In the genomic region with DNA sequence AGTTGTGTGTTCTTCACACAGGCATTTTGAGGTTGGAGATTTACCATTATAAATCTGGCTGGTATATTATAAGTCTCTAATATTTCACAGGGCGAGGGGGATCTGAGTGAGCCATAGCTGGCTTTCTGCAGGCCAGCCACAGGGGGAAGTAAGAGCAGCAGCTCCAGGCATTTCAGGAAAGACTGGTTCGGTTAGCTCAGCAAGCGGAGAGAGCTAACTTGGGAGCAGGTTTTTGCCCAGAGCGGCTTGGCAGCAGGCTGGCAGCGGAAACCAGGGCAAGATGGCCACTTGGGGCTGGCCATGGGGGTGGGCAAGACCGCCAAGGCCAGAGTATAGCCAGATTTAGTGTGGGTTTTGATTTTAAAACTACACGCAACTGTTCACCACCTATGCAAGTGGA, we compare ENCODE assay signal across 9 mouse cellular contexts. TPM values are rescaled to one million over a fixed set of nuclear protein-coding genes. Genes with fewer than 3 reads are reported as not detected.
DNase-seq lines count a peak whose midpoint lies in the region; ATAC-seq and TF ChIP-seq lines count a peak whose summit lies in the region.
"Had no signal": no experiment of that assay in that cellular context is flagged by ENCODE, and none has a peak within 500 bp of the region (broad histone marks: within the 10 kb centered on the region; RNA-seq: fewer than 3 reads in every experiment).

No protein-coding gene starts in this region.

- no peak for ATAC-seq in kidney, embryonic 16.5 days (ENCODE audit: low FRiP score, low TSS enrichment)
- ATAC-seq in stomach, embryonic 16.5 days (ENCODE audit: insufficient read depth, low FRiP score), result no peak
- ATAC-seq in liver, postnatal 0 days, result no peak
- no peak for ATAC-seq in forebrain, embryonic 16.5 days

- H3K9ac ChIP-seq in kidney, embryonic 16.5 days (replicated peaks; ENCODE audit: low read length), result no peak overlapping the region
- no peak overlapping the region for H3K9ac ChIP-seq in stomach, embryonic 16.5 days (ENCODE audit: low read length)
- no peak overlapping the region for H3K9ac ChIP-seq in liver, postnatal 0 days (replicated peaks)
- no peak overlapping the region for H3K9ac ChIP-seq in forebrain, embryonic 16.5 days (replicated peaks; ENCODE audit: low read depth, low read length)
- H3K9ac ChIP-seq: liver, embryonic 15.5 days had no signal

- H3K9me3 ChIP-seq in kidney, embryonic 16.5 days (ENCODE audit: low read length), result no peaks in the 10 kb centered on the region
- no peaks in the 10 kb centered on the region for H3K9me3 ChIP-seq in stomach, embryonic 16.5 days (replicated peaks; ENCODE audit: control insufficient read depth, low read length)
- H3K9me3 ChIP-seq in liver, postnatal 0 days (ENCODE audit: low read length), result no peaks in the 10 kb centered on the region
- H3K9me3 ChIP-seq in forebrain, embryonic 16.5 days (ENCODE audit: control insufficient read depth, low read length), result no peaks in the 10 kb centered on the region
- H3K9me3 ChIP-seq: liver, embryonic 15.5 days had no signal

- H3K4me1 ChIP-seq in kidney, embryonic 16.5 days (ENCODE audit: insufficient read depth, low read length), result no peaks in the 10 kb centered on the region
- no peaks in the 10 kb centered on the region for H3K4me1 ChIP-seq in stomach, embryonic 16.5 days (ENCODE audit: control insufficient read depth, insufficient read depth, low read length)
- H3K4me1 ChIP-seq in liver, postnatal 0 days (ENCODE audit: insufficient read depth), result peaks cover 11% of the 10 kb centered on the region
- no peaks in the 10 kb centered on the region for H3K4me1 ChIP-seq in forebrain, embryonic 16.5 days (replicated peaks; ENCODE audit: control insufficient read depth, insufficient read depth, low read length)

- peak; percentile 42 for DNase-seq in kidney, adult 11 months
- peak; percentile 60 to 64 for DNase-seq in cerebellum, adult 18-20 months
- DNase-seq in left cerebral cortex, postnatal 14 days (ENCODE audit: low spot score in 2 of 2), result peak; percentile 19 to 33
- DNase-seq in B cell, adult 2 months, result no peak
- no peak for DNase-seq in liver, postnatal 0 days

- no peaks in the 10 kb centered on the region for H3K27me3 ChIP-seq in kidney, embryonic 16.5 days (ENCODE audit: insufficient read depth, low read length)
- no peaks in the 10 kb centered on the region for H3K27me3 ChIP-seq in stomach, embryonic 16.5 days (ENCODE audit: control insufficient read depth, insufficient read depth, low read length)
- H3K27me3 ChIP-seq in liver, postnatal 0 days (ENCODE audit: insufficient read depth, low read length), result no peaks in the 10 kb centered on the region
- H3K27me3 ChIP-seq in forebrain, embryonic 16.5 days (replicated peaks; ENCODE audit: control insufficient read depth, insufficient read depth, low read length), result no peaks in the 10 kb centered on the region
- H3K27me3 ChIP-seq: liver, embryonic 15.5 days had no signal

- H3K4me2 ChIP-seq in kidney, embryonic 16.5 days (replicated peaks; ENCODE audit: low read depth, low read length), result no peak overlapping the region
- H3K4me2 ChIP-seq in stomach, embryonic 16.5 days (ENCODE audit: low read depth, low read length), result no peak overlapping the region
- no peak overlapping the region for H3K4me2 ChIP-seq in liver, postnatal 0 days (ENCODE audit: low read depth, low read length)
- H3K4me2 ChIP-seq in forebrain, embryonic 16.5 days (ENCODE audit: low read length), result no peak overlapping the region
- H3K4me2 ChIP-seq: liver, embryonic 15.5 days had no signal

- H3K4me3 ChIP-seq in kidney, embryonic 16.5 days (ENCODE audit: low read length), result no peak overlapping the region
- no peak overlapping the region for H3K4me3 ChIP-seq in stomach, embryonic 16.5 days (replicated peaks; ENCODE audit: low read length)
- no peak overlapping the region for H3K4me3 ChIP-seq in liver, postnatal 0 days (ENCODE audit: low read depth, low read length)
- no peak overlapping the region for H3K4me3 ChIP-seq in forebrain, embryonic 16.5 days (replicated peaks; ENCODE audit: low read length)
- H3K4me3 ChIP-seq: liver, embryonic 15.5 days had no signal

- 85% methylated on average over 7 of the region's 7 CpGs for WGBS in kidney, embryonic 16.5 days
- WGBS in stomach, embryonic 16.5 days, result 75% methylated on average over 7 of the region's 7 CpGs
- WGBS in liver, postnatal 0 days (ENCODE audit: insufficient replicate concordance), result 72% methylated on average over 7 of the region's 7 CpGs
- WGBS in forebrain, embryonic 16.5 days, result 96% methylated on average over 7 of the region's 7 CpGs

- no peak overlapping the region for H3K27ac ChIP-seq in kidney, embryonic 16.5 days (ENCODE audit: low read length)
- H3K27ac ChIP-seq in stomach, embryonic 16.5 days (ENCODE audit: low read length), result peak overlapping the region; percentile 62; the same call in 1 of the 2 replicates
- no peak overlapping the region for H3K27ac ChIP-seq in liver, postnatal 0 days (ENCODE audit: low read depth)
- no peak overlapping the region for H3K27ac ChIP-seq in forebrain, embryonic 16.5 days (ENCODE audit: low read length)
- H3K27ac ChIP-seq: liver, embryonic 15.5 days had no signal

- 0 out of 2 replicates have a peak, but pooled peaks cover 2% of the 10 kb centered on the region for H3K36me3 ChIP-seq in kidney, embryonic 16.5 days (ENCODE audit: insufficient read depth, low read length)
- no peaks in the 10 kb centered on the region for H3K36me3 ChIP-seq in stomach, embryonic 16.5 days (ENCODE audit: control insufficient read depth, insufficient read depth, low read length)
- H3K36me3 ChIP-seq in liver, postnatal 0 days (replicated peaks; ENCODE audit: insufficient read depth, low read length), result no peaks in the 10 kb centered on the region
- H3K36me3 ChIP-seq in forebrain, embryonic 16.5 days (ENCODE audit: control insufficient read depth, insufficient read depth), result no peaks in the 10 kb centered on the region

- TF ChIP-seq CTCF in liver, postnatal 0 days (IDR thresholded peaks at IDR 0.05; ENCODE audit: low read depth), result no peak

- TF ChIP-seq EP300 in liver, postnatal 0 days (IDR thresholded peaks at IDR 0.05; ENCODE audit: low read depth), result no peak

- intact Hi-C loops in left cerebral cortex, postnatal 14 days (cut with DNase I), result loop anchor here (5.0 kb wide), 1 partner anchor 40 kb away; a partner anchor contains a TSS

RNA-seq across cellular contexts. Expression of a gene that starts 39.2 kb away (rescaled TPM):
- polyA plus RNA-seq in kidney, embryonic 16.5 days (2015; fragmentation: Nextera tagmentation; extraction: Ambion mirVana), result 44.3 and 51.6 TPM in 2 replicates
- 10 to 100 TPM; 53.9 to 65.2 TPM for total RNA-seq in left cerebral cortex, postnatal 14 days (2021)
- 37.6 and 41.3 TPM in 2 replicates for polyA plus RNA-seq in stomach, embryonic 16.5 days (2015; fragmentation: Nextera tagmentation; extraction: Ambion mirVana)
- polyA plus RNA-seq in liver, postnatal 0 days (2015; fragmentation: Nextera tagmentation; extraction: Ambion mirVana), result 13.0 and 14.5 TPM in 2 replicates
- polyA plus RNA-seq in forebrain, embryonic 16.5 days (2015; fragmentation: Nextera tagmentation; extraction: Ambion mirVana), result 16.3 and 19.2 TPM in 2 replicates

Comparison
In these comparisons a context has a peak if more than half of its experiments do, and no peak if none do; other contexts are left out.
1. DNase-seq: peak in kidney, adult 11 months (single experiment), cerebellum, adult 18-20 months (2 of 2) and left cerebral cortex, postnatal 14 days (2 of 2); none in B cell, adult 2 months (0 of 2) and liver, postnatal 0 days (single experiment).